Mouse (Mus musculus) cerebellum, adult 2 months (tissue): ENCODE measurements around the gene Tnik. TPM values are rescaled to one million over a fixed set of nuclear protein-coding genes. Genes with fewer than 3 reads are reported as not detected.

ENCODE experiments used
- DNase-seq, 2 experiments: peaks; one replicate each; pipeline ENCODE4 v3.0.0; 2021
- H3K27ac ChIP-seq: fragments of 200-500 bp; 2 replicates; pipeline ENCODE4 v1.5.1; 2012; ENCODE audit warnings: low read length, control low read depth, inconsistent platforms; ENCODE audit not compliant: insufficient read depth
- H3K27me3 ChIP-seq: fragments of 200-500 bp; 2 replicates; pipeline ENCODE4 v1.6.1; 2012; ENCODE audit warnings: inconsistent platforms, mild to moderate bottlenecking, low read length, moderate library complexity; ENCODE audit not compliant: control insufficient read depth, insufficient read depth
- H3K4me1 ChIP-seq: fragments of 200-500 bp; 2 replicates; pipeline ENCODE4 v1.6.1; 2011; ENCODE audit warnings: low read length; ENCODE audit not compliant: control insufficient read depth, insufficient read depth
- H3K4me3 ChIP-seq: fragments of 200-500 bp; replicated peaks from 2 replicates; pipeline ENCODE3; 2011; ENCODE audit warnings: mild to moderate bottlenecking, low read depth, low read length, control low read depth; ENCODE audit not compliant: insufficient read depth
- CTCF ChIP-seq: fragments of 200-500 bp; IDR thresholded peaks from 2 replicates; pipeline ENCODE4 v1.5.1; 2011; ENCODE audit warnings: low read depth, mild to moderate bottlenecking, control low read depth, low read length, moderate library complexity, borderline replicate concordance; ENCODE audit not compliant: insufficient read depth
- POLR2A ChIP-seq: fragments of 200-500 bp; IDR thresholded peaks from 2 replicates; pipeline ENCODE4 v1.6.1; 2011; ENCODE audit warnings: low read length, control low read depth, borderline replicate concordance; ENCODE audit not compliant: insufficient read depth
- WGBS: fragments of 180-500 bp; shearing (Covaris S2); methylation state at CpG from one replicate; pipeline ENCODE4 v1.1.7; 2018; 5-methylcytosine and 5-hydroxymethylcytosine counted together
- polyA plus RNA-seq: library from polyadenylated mRNA; depleted of rRNA; stranded (reverse); fragments of >200 nt; gene quantifications from 2 replicates; pipeline ENCODE4 v1.2.3, GENCODE M21; 2012

Tnik gene
- polyA plus RNA-seq, 1 experiment: 72.0 TPM

- DNase-seq: no peak
- WGBS: 76% methylated on average over 1 of the region's 1 CpGs
- no peak overlapping the region for H3K27ac ChIP-seq
Measured at GRCm38 (mm10) chr3:28709740-28710139, 446.7 kb downstream of the Tnik start.

GRCm38 (mm10) chr3:28713913-28714698 is 451.1 kb downstream of the Tnik start:
- TF ChIP-seq POLR2A (no peak), CTCF (no peak)
- 71% methylated on average over 7 of the region's 7 CpGs for WGBS
- Histone ChIP-seq H3K27me3 (no peaks in the 10 kb centered on the region), H3K4me1 (no peaks in the 10 kb centered on the region), H3K27ac (no peak overlapping the region), H3K4me3 (no peak overlapping the region)
- no peak for DNase-seq

More at GRCm38 (mm10) chr3:28709740-28710139, 446.7 kb downstream of the Tnik start:
- no peaks in the 10 kb centered on the region for H3K27me3 ChIP-seq
- H3K4me3 ChIP-seq: no peak overlapping the region
- H3K4me1 ChIP-seq: no peaks in the 10 kb centered on the region
- TF ChIP-seq CTCF (peak; percentile 34), POLR2A (no peak)

- WGBS: 86% methylated on average over 2 of the region's 2 CpGs
- no peaks in the 10 kb centered on the region for H3K4me1 ChIP-seq
- TF ChIP-seq CTCF: no peak
- TF ChIP-seq POLR2A: no peak
- no peaks in the 10 kb centered on the region for H3K27me3 ChIP-seq
- H3K4me3 ChIP-seq: no peak overlapping the region
- no peak overlapping the region for H3K27ac ChIP-seq
- no peak for DNase-seq
Measured at GRCm38 (mm10) chr3:28718521-28718920, 455.5 kb downstream of the Tnik start.

GRCm38 (mm10) chr3:28721218-28721617 is 458.2 kb downstream of the Tnik start:
- no peaks in the 10 kb centered on the region for H3K4me1 ChIP-seq
- 71% methylated on average over 5 of the region's 5 CpGs for WGBS
- H3K27me3 ChIP-seq: no peaks in the 10 kb centered on the region
- no peak overlapping the region for H3K4me3 ChIP-seq
- TF ChIP-seq POLR2A (no peak), CTCF (no peak)
- H3K27ac ChIP-seq: no peak overlapping the region
- no peak for DNase-seq

GRCm38 (mm10) chr3:28721838-28722237 is 458.8 kb downstream of the Tnik start:
- Histone ChIP-seq H3K27ac (no peak overlapping the region), H3K4me1 (no peaks in the 10 kb centered on the region), H3K4me3 (no peak overlapping the region), H3K27me3 (no peaks in the 10 kb centered on the region)
- no peak for DNase-seq
- TF ChIP-seq POLR2A: no peak
- no peak for TF ChIP-seq CTCF
- WGBS: 70% methylated on average over 7 of the region's 7 CpGs

GRCm38 (mm10) chr3:28722531-28722930 is 459.5 kb downstream of the Tnik start:
- Histone ChIP-seq H3K27ac (no peak overlapping the region), H3K27me3 (no peaks in the 10 kb centered on the region), H3K4me1 (no peaks in the 10 kb centered on the region), H3K4me3 (no peak overlapping the region)
- DNase-seq: no peak
- TF ChIP-seq POLR2A (no peak), CTCF (no peak)

GRCm38 (mm10) chr3:28723534-28723933 is 460.5 kb downstream of the Tnik start:
- H3K4me3 ChIP-seq: no peak overlapping the region
- no peaks in the 10 kb centered on the region for H3K27me3 ChIP-seq
- 71% methylated on average over 6 of the region's 6 CpGs for WGBS
- H3K4me1 ChIP-seq: no peaks in the 10 kb centered on the region
- no peak for TF ChIP-seq POLR2A
- TF ChIP-seq CTCF: no peak
- no peak for DNase-seq
- no peak overlapping the region for H3K27ac ChIP-seq

GRCm38 (mm10) chr3:28725203-28725602 is 462.2 kb downstream of the Tnik start:
- Histone ChIP-seq H3K27me3 (no peaks in the 10 kb centered on the region), H3K27ac (no peak overlapping the region), H3K4me1 (no peaks in the 10 kb centered on the region), H3K4me3 (no peak overlapping the region)
- 93% methylated on average over 13 of the region's 13 CpGs for WGBS
- DNase-seq: no peak
- no peak for TF ChIP-seq CTCF
- no peak for TF ChIP-seq POLR2A
